Mouse (Mus musculus) hindbrain, postnatal 0 days (tissue): ENCODE results near the gene Trim37. TPM values are rescaled to one million over a fixed set of nuclear protein-coding genes. Genes with fewer than 3 reads are reported as not detected.

ENCODE experiments used
- ATAC-seq: fragments of 200-750 bp; cut with Nextera tagmentation; 2 replicates; pipeline ENCODE4 v1.8.0; 2017; ENCODE audit warnings: mild to moderate bottlenecking, moderate TSS enrichment, moderate library complexity
- DNase-seq: peaks from one replicate; pipeline ENCODE4 v3.0.0-alpha.2; 2015; ENCODE audit warnings: low spot score
- H3K27ac ChIP-seq: fragments of 300-500 bp; sonication (generic); 2 replicates; pipeline ENCODE4 v1.5.1; 2014; ENCODE audit warnings: mild to moderate bottlenecking
- H3K27me3 ChIP-seq: fragments of 300-500 bp; sonication (generic); 2 replicates; pipeline ENCODE4 v1.6.1; 2014; ENCODE audit warnings: low read length, mixed read lengths; ENCODE audit not compliant: insufficient read depth
- H3K36me3 ChIP-seq: fragments of 300-500 bp; sonication (generic); 2 replicates; pipeline ENCODE4 v1.6.1; 2014; ENCODE audit warnings: low read length, mixed read lengths; ENCODE audit not compliant: insufficient read depth
- H3K4me1 ChIP-seq: fragments of 300-500 bp; sonication (generic); 2 replicates; pipeline ENCODE4 v1.6.1; 2014; ENCODE audit warnings: antibody characterized with exemption, low read length, mixed read lengths; ENCODE audit not compliant: insufficient read depth
- H3K4me2 ChIP-seq: fragments of 300-500 bp; sonication (generic); 2 replicates; pipeline ENCODE4 v1.6.1; 2014; ENCODE audit warnings: low read depth, mild to moderate bottlenecking, low read length, moderate library complexity, mixed read lengths
- H3K4me3 ChIP-seq: fragments of 300-500 bp; sonication (generic); 2 replicates; pipeline ENCODE4 v1.5.1; 2014; ENCODE audit warnings: low read length
- H3K9ac ChIP-seq: fragments of 300-500 bp; sonication (generic); replicated peaks from 2 replicates; pipeline ENCODE4 v1.6.1; 2014; ENCODE audit warnings: mild to moderate bottlenecking, low read length, moderate library complexity, mixed read lengths
- H3K9me3 ChIP-seq: fragments of 300-500 bp; sonication (generic); 2 replicates; pipeline ENCODE4 v1.6.1; 2016; ENCODE audit warnings: low read length, mixed read lengths
- CTCF ChIP-seq: IDR thresholded peaks from 2 replicates; pipeline ENCODE4 v1.5.1; 2016; ENCODE audit warnings: antibody characterized with exemption, control low read depth, low read depth
- WGBS: fragments of 180-500 bp; shearing (Covaris S2); extraction: QIAGEN DNeasy Blood & Tissue Kit; methylation state at CpG from one replicate; pipeline ENCODE4 v1.1.7; 2014; 5-methylcytosine and 5-hydroxymethylcytosine counted together
- polyA plus RNA-seq: library from polyadenylated mRNA; unstranded; fragments of >200 nt; fragmentation: Nextera tagmentation; extraction: Ambion mirVana; gene quantifications from 2 replicates; pipeline ENCODE4 v1.2.1, GENCODE M21; 2015
- total RNA-seq: library from RNA; depleted of rRNA; stranded (reverse); fragments of >200 nt; gene quantifications from 2 replicates; pipeline ENCODE4 v1.2.3, GENCODE M21; 2014; rRNA removed

Gene Trim37
- total RNA-seq (107 and 108 TPM in 2 replicates), polyA plus RNA-seq (72.2 and 75.3 TPM in 2 replicates)

DNA sequence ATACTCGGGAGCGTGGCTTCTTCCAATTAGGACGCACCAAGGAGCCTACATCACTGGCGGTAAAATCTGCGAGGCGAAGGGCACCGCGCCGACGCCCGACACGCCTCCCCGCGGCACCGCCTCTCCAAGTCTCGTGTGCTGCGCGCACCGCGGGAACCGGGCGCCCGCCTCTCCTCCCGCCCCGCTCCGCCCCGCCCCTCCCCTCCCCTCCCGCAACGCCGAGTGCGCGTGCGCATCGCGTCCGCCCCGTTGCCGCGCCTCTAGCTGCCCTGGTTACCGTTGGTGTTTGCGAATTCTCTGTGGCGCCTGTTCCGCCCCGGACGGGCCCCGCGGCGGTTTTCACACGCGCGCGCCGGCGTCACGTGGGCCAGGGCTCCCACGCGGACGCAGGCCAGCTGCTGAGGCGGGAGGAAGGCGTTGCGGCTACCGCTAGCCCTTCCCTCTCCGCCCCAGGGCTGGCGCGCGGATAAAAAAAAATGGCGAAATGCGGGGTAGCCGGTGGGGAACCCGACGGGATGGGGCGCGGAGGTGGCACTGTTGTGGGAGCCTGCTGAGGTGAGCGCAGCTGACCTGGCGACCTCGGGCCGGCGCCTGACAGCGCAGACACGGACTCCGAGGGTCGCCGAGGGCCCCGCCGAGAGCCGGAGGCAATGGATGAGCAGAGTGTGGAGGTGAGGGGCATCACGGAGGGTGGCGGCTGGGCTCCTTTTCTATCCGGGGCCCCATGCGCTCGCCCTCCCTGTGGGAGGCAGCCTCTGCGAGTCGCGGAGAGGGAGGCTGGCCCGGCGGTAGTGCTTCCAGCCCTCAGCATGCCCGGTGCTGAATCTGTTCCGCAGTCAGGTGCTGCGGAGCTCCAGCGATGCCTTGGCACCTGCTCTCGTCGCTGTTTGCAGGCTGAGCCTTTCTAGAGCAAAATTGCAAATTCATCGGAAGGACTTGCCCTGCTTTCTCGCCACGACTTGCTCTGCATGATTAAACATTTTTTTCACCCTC, at the start of gene Trim37:
Gene Trim37, plus strand, starts transcription at position 254 of the 993 bp plus-strand sequence.
- TF ChIP-seq CTCF, result no peak
- Histone ChIP-seq H3K4me1 (0 out of 2 replicates have a peak, but pooled peaks cover 3% of the 10 kb centered on the region), H3K27me3 (no peaks in the 10 kb centered on the region), H3K9ac (peak within 1 kb of the TSS; percentile 91), H3K4me3 (peak within 1 kb of the TSS; percentile 100), H3K9me3 (no peaks in the 10 kb centered on the region), H3K36me3 (peaks cover 14% of the 10 kb centered on the region), H3K27ac (peak within 1 kb of the TSS; percentile 95), H3K4me2 (peak within 1 kb of the TSS; percentile 70)
- DNase-seq, result peak; percentile 96
- under 1% methylated on average over 92 of the region's 105 CpGs for WGBS
- peak; percentile 97 for ATAC-seq

DNA sequence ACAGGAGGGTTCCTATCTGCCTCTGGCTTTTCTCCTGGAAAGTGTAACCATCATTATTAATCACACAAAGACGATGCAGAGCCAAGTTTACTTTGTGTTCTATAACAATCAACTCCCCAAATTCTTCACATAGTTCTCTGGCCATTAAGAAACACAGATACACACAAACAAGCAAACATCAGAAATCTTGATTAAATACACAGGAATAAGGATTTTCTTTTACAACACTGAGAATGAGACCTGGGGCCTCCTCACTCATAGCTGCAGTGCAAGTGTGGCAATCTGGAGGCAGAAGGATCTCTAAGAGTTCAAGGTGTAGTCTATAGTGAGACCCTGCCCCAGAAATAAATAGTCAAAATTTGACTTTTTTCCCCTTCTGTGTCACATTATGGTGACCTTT, 43.2 kb upstream of the Trim37 start:
- no peak overlapping the region for H3K9ac ChIP-seq
- H3K27me3 ChIP-seq, result no peaks in the 10 kb centered on the region
- DNase-seq (no peak), ATAC-seq (no peak)
- H3K27ac ChIP-seq, result no peak overlapping the region
- 64% methylated on average over 1 of the region's 1 CpGs for WGBS
- peaks cover 33% of the 10 kb centered on the region for H3K36me3 ChIP-seq
- H3K4me2 ChIP-seq, result no peak overlapping the region
- TF ChIP-seq CTCF, result no peak
- H3K4me3 ChIP-seq, result no peak overlapping the region
- peaks cover 9% of the 10 kb centered on the region for H3K4me1 ChIP-seq
- H3K9me3 ChIP-seq, result no peaks in the 10 kb centered on the region

DNA sequence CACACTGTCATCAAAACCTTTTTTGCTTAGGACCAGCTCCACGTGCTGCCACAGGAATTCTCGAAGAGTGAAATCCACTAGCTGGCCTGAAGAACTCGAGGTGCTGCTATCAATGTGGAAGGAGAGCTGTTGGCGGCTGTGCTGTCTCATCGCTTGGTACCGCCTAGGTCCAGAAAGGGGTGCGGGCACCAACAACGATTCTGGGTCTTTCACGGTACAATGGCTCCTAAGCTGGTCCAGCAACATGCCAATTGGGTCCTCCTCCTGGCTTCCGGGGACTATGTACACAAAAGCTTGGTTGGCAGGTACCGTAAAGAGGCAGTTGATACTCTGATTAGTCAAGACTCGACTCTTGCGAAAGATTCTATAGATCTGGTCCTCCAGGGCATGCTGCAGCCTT, 41.4 kb upstream of the Trim37 start:
- H3K4me1 ChIP-seq, result peaks cover 9% of the 10 kb centered on the region
- no peaks in the 10 kb centered on the region for H3K27me3 ChIP-seq
- no peak overlapping the region for H3K9ac ChIP-seq
- H3K4me2 ChIP-seq, result peak overlapping the region; percentile 82
- no peaks in the 10 kb centered on the region for H3K9me3 ChIP-seq
- H3K4me3 ChIP-seq, result peak overlapping the region; percentile 66
- WGBS, result 90% methylated on average over 13 of the region's 13 CpGs
- no peak for ATAC-seq
- H3K36me3 ChIP-seq, result peaks cover 24% of the 10 kb centered on the region
- DNase-seq, result no peak
- no peak for TF ChIP-seq CTCF
- H3K27ac ChIP-seq, result no peak overlapping the region

DNA sequence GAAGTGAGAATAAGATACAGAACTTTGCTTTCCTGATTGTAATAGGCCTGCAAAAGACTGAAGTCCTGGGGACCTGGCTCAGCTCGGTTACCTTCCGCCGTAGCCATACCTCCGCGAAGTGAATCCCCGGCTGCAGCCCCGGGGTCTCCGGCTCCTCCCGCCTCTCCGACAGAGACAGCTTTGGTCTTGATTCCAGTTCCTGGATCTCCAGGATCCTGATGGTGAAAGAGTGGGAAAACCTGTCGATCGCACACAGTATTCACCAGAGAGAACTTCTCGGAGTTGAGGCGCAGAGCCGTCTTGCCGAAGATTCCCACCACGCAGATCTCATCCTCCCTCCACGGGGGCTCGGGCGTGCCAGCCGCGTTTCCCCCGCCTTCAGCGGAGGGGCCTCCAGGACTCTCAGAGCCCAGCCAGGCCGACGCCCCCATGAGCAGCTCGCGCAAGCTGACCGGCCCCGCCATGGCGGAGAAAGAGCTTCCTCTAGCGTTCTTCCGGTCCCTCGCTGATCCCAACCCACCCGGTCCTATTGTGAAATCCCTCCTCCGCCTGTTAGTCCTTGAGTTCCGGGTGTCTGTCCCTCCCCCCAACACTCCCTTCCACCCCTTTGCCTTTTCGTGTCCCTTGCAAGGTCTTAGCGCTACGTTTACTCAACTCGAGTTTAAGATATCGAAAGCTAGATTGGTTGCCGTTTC, 40.4 kb upstream of the Trim37 start, which contains the start of gene Smg8:
Gene Smg8, minus strand, starts transcription at position 485 of the 695 bp plus-strand sequence.
- ATAC-seq, result peak; percentile 95
- Histone ChIP-seq H3K27ac (peak within 1 kb of the TSS; percentile 64), H3K9ac (peak within 1 kb of the TSS; percentile 66), H3K36me3 (peaks cover 22% of the 10 kb centered on the region), H3K9me3 (no peaks in the 10 kb centered on the region), H3K4me2 (peak within 1 kb of the TSS; percentile 82), H3K27me3 (no peaks in the 10 kb centered on the region), H3K4me1 (peaks cover 9% of the 10 kb centered on the region), H3K4me3 (peak within 1 kb of the TSS; percentile 66)
- peak; percentile 90 for DNase-seq
- WGBS, result 2% methylated on average over 43 of the region's 43 CpGs
- no peak for TF ChIP-seq CTCF

DNA sequence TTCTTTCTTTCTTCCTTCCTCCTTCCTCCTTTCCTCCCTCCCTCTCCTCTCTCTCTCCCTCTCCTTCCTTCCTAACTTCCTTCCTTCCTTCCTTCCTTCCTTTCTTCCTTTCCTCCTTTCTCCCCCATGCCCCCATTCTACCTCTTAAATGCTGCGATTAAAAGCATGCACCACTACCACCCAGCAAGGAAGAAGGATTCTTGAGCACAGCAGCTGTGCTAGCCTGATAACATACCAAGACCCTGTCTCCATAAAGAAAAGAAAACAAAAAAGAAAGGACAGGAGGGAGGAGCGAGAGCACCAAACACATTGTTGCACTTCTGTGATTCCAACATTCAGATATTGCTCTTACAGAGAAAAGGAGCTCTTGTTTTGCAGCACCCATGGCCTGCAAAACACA, 39.7 kb upstream of the Trim37 start:
- H3K9me3 ChIP-seq, result no peaks in the 10 kb centered on the region
- H3K4me3 ChIP-seq, result peak overlapping the region; percentile 66
- H3K36me3 ChIP-seq, result peaks cover 21% of the 10 kb centered on the region; the same call in 1 of the 2 replicates
- H3K4me1 ChIP-seq, result peaks cover 9% of the 10 kb centered on the region
- TF ChIP-seq CTCF, result no peak
- H3K27ac ChIP-seq, result no peak overlapping the region
- WGBS, result 68% methylated on average over 2 of the region's 2 CpGs
- peak overlapping the region; percentile 82 for H3K4me2 ChIP-seq
- H3K9ac ChIP-seq, result no peak overlapping the region
- ATAC-seq, result no peak
- DNase-seq, result no peak
- no peaks in the 10 kb centered on the region for H3K27me3 ChIP-seq

DNA sequence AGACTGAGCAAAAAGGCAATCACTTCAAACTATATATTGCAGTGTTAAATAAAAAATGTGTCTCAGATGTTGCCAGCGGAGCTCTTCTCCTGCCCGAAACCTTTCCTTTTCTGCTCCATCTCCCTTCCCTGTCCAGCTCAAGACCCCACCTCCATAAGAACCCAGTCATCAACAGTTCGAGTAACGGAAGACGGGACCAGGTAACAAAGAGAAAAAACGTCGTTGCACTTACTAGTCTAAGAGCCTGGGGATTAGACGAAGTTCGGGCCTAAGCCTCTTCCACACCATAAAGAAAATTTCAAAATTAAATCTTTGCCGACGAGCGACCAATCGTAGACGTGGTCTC, 18.5 kb upstream of the Trim37 start, which contains the start of gene Prr11:
Gene Prr11, minus strand, starts transcription at position 300 of the 346 bp plus-strand sequence.
- Histone ChIP-seq H3K4me3 (peak within 1 kb of the TSS; percentile 55), H3K4me2 (peak within 1 kb of the TSS; percentile 75), H3K9ac (peak within 1 kb of the TSS; percentile 77), H3K4me1 (peaks cover 4% of the 10 kb centered on the region; the same call in 1 of the 2 replicates), H3K27ac (peak within 1 kb of the TSS; percentile 82), H3K36me3 (no peaks in the 10 kb centered on the region; the same call in 1 of the 2 replicates), H3K9me3 (no peaks in the 10 kb centered on the region), H3K27me3 (no peaks in the 10 kb centered on the region)
- TF ChIP-seq CTCF, result no peak
- ATAC-seq (no peak), DNase-seq (no peak)
- WGBS, result under 1% methylated on average over 14 of the region's 14 CpGs
